Mouse (Mus musculus) lung, embryonic 15.5 days (tissue): Measurements from ENCODE around the gene Kat5. TPM values are rescaled to one million over a fixed set of nuclear protein-coding genes. Genes with fewer than 3 reads are reported as not detected.

Experiments used
- ATAC-seq: fragments of 200-750 bp; cut with Nextera tagmentation; 2 replicates; pipeline ENCODE4 v1.8.0; 2017; ENCODE audit warnings: moderate number of reproducible peaks, borderline replicate concordance; ENCODE audit not compliant: low FRiP score, low TSS enrichment; ENCODE audit errors: extremely low read depth
- H3K27ac ChIP-seq: fragments of 300-500 bp; sonication (generic); 2 replicates; pipeline ENCODE4 v1.5.1; 2015; ENCODE audit warnings: moderate library complexity, mild to moderate bottlenecking, inconsistent platforms
- H3K27me3 ChIP-seq: fragments of 300-500 bp; sonication (generic); 2 replicates; pipeline ENCODE4 v1.6.1; 2015; ENCODE audit warnings: inconsistent platforms
- H3K36me3 ChIP-seq: fragments of 300-500 bp; sonication (generic); 2 replicates; pipeline ENCODE4 v1.6.1; 2015; ENCODE audit warnings: inconsistent platforms
- H3K4me1 ChIP-seq: fragments of 300-500 bp; sonication (generic); 2 replicates; pipeline ENCODE4 v1.6.1; 2015; ENCODE audit warnings: inconsistent platforms
- H3K4me2 ChIP-seq: fragments of 300-500 bp; sonication (generic); 2 replicates; pipeline ENCODE4 v1.6.1; 2015; ENCODE audit warnings: inconsistent platforms, mild to moderate bottlenecking, moderate library complexity
- H3K4me3 ChIP-seq: fragments of 300-500 bp; sonication (generic); 2 replicates; pipeline ENCODE4 v1.5.1; 2015; ENCODE audit warnings: mild to moderate bottlenecking, inconsistent platforms
- H3K9ac ChIP-seq: fragments of 300-500 bp; sonication (generic); 2 replicates; pipeline ENCODE4 v1.6.1; 2015; ENCODE audit warnings: inconsistent platforms
- H3K9me3 ChIP-seq: fragments of 300-500 bp; sonication (generic); 2 replicates; pipeline ENCODE4 v1.6.1; 2016; ENCODE audit warnings: inconsistent platforms
- WGBS: fragments of 180-500 bp; shearing (Covaris S2); methylation state at CpG from one replicate; pipeline ENCODE4 v1.1.7; 2015; 5-methylcytosine and 5-hydroxymethylcytosine counted together
- polyA plus RNA-seq: library from polyadenylated mRNA; unstranded; fragments of >200 nt; fragmentation: Nextera tagmentation; extraction: Ambion mirVana; gene quantifications from 2 replicates; pipeline ENCODE4 v1.2.1, GENCODE M21; 2015

The Kat5 gene
- polyA plus RNA-seq, 1 experiment from 2014 or later: 51.9 TPM

DNA sequence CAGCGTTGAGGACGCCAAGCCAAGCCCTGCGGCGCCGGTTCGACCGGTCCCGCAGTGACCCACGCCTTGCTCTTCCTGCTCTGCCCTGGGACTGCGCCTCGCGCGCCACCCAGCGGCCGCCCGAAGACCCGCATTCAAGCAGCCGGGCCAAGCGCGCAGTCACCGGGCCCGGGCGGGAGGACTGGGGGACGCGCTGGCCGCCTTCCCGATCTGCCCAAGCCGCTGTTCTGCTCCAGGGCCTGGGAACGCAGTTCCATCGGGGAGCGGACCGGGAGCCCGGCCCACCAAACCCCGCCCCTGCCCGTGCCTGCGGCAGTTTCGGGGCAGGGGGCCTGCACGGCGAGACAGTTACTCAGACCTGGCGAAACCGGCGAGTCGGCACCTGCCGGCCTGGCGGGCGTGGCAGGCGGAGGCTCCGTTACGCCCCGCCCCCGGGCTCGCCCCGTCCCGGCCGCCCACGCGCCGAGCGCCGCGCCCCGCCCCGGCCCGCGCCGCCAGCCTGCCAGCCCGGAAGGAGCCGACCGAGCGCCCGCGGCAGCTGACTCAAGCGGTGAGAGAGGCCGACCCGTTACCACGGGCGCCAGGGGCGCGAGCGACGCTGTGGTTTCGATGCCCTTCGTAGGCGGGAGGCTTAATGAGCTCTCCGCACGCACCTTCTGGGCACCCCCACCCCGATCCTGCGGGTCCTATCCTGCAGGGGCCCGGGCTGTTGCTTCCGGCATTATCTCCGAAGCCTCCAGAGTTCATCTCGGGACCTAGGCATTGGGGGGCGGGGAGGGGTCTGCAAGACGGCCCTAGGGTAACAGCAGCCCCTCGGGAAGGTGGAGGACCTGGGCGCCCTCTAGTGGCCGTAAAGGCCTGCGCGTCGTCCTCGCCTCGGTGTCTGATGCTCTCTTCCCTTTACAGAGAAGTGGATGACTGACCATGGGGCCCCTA, 42.2 kb downstream of the Kat5 start, which contains the start of gene Ap5b1:
Gene Ap5b1, plus strand, starts transcription at position 492 of the 936 bp plus-strand sequence.
- peak within 1 kb of the TSS; percentile 81 for H3K4me3 ChIP-seq
- no peaks in the 10 kb centered on the region for H3K9me3 ChIP-seq
- under 1% methylated on average over 102 of the region's 102 CpGs for WGBS
- peak within 1 kb of the TSS; percentile 94 for H3K4me2 ChIP-seq
- H3K4me1 ChIP-seq: peaks cover 21% of the 10 kb centered on the region
- peak; percentile 90 for ATAC-seq
- H3K9ac ChIP-seq: peak within 1 kb of the TSS; percentile 63
- peak within 1 kb of the TSS; percentile 93 for H3K27ac ChIP-seq
- peaks cover 2% of the 10 kb centered on the region; the same call in 1 of the 2 replicates for H3K36me3 ChIP-seq
- peaks cover 14% of the 10 kb centered on the region for H3K27me3 ChIP-seq

DNA sequence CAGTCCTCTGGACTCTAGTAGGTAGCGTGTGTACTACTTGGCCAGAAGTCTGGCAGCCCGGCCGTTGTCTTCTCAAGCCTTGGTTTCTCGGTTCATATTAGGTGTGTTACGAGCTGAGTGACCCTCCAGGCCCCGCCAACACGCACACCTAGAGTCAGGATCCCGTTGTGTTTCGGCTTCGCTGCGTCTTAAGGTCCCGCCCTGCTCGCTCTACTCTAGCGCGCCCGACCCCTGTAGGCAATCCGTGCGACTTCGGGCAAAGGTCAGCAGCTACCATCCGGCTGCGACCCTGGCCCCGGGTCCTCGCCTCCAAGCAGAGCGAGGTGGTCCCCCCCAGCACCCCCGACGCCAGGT, 42.9 kb downstream of the Kat5 start:
- Histone ChIP-seq H3K27ac (peak overlapping the region; percentile 93), H3K36me3 (peaks cover 2% of the 10 kb centered on the region; the same call in 1 of the 2 replicates), H3K4me1 (peaks cover 21% of the 10 kb centered on the region), H3K4me2 (peak overlapping the region; percentile 94), H3K9me3 (no peaks in the 10 kb centered on the region), H3K27me3 (peaks cover 20% of the 10 kb centered on the region), H3K9ac (peak overlapping the region; percentile 63), H3K4me3 (peak overlapping the region; percentile 81)
- WGBS: 2% methylated on average over 26 of the region's 26 CpGs
- ATAC-seq: peak; percentile 23

DNA sequence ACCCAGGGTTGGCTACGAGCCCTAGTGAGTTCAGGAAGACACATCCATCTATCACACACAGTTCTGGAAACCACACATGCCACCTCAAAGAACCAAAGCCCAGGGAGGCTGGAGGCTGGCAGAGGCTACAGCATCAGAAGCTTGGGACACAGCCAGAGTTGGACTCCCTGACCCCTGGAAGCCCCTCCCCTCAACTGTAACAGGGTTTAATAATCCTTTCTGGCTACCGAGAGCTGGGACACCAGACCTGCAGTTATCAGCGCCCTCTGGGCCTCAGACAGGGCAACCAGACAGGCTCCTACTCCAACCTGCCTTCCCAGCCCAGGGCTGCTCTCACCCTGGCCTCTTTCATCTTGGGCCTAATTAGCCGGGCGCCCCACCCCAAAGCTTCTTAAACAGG, 43.7 kb downstream of the Kat5 start:
- no peak overlapping the region for H3K9ac ChIP-seq
- peaks cover 28% of the 10 kb centered on the region for H3K27me3 ChIP-seq
- H3K36me3 ChIP-seq: no peaks in the 10 kb centered on the region; the same call in 1 of the 2 replicates
- peak overlapping the region; percentile 94; the same call in 1 of the 2 replicates for H3K4me2 ChIP-seq
- peaks cover 22% of the 10 kb centered on the region for H3K4me1 ChIP-seq
- H3K27ac ChIP-seq: no peak overlapping the region
- 63% methylated on average over 5 of the region's 5 CpGs for WGBS
- H3K4me3 ChIP-seq: no peak overlapping the region
- ATAC-seq: no peak
- no peaks in the 10 kb centered on the region for H3K9me3 ChIP-seq

DNA sequence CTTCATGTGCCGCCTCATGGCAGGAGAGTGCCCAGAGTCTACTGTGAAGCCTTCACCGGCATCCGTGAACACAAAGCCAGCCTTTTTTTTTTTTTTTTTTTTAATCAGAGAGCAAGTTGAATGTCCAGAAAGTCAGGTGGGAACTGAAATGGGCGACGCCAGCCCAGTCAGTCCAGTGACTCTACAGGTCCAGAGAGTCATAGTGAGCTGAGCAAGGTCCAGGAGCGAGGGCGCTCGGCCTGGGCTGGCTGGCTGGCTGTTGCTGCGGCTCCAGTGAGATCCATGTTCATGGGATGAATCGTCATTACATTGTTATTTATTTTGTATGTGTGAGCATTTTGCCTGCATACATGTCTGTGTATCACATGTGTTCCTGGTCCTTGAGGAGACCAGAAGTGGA, 47.3 kb downstream of the Kat5 start:
- no peak for ATAC-seq
- 89% methylated on average over 10 of the region's 10 CpGs for WGBS
- peaks cover 64% of the 10 kb centered on the region for H3K27me3 ChIP-seq

GRCm38 (mm10) chr19:5561886-5562285, 48.2 kb downstream of the Kat5 start:
- H3K9me3 ChIP-seq: no peaks in the 10 kb centered on the region
- H3K27me3 ChIP-seq: peaks cover 71% of the 10 kb centered on the region
- ATAC-seq: no peak
- 64% methylated on average over 3 of the region's 3 CpGs for WGBS
- H3K4me3 ChIP-seq: no peak overlapping the region
- H3K9ac ChIP-seq: no peak overlapping the region
- no peaks in the 10 kb centered on the region for H3K36me3 ChIP-seq
- peaks cover 35% of the 10 kb centered on the region for H3K4me1 ChIP-seq
- no peak overlapping the region for H3K4me2 ChIP-seq
- H3K27ac ChIP-seq: no peak overlapping the region

More for the DNA sequence above, 47.3 kb downstream of the Kat5 start:
- peaks cover 37% of the 10 kb centered on the region for H3K4me1 ChIP-seq
- H3K9me3 ChIP-seq: no peaks in the 10 kb centered on the region
- H3K36me3 ChIP-seq: no peaks in the 10 kb centered on the region
- H3K4me2 ChIP-seq: no peak overlapping the region
- H3K9ac ChIP-seq: no peak overlapping the region
- H3K4me3 ChIP-seq: no peak overlapping the region
- no peak overlapping the region for H3K27ac ChIP-seq

DNA sequence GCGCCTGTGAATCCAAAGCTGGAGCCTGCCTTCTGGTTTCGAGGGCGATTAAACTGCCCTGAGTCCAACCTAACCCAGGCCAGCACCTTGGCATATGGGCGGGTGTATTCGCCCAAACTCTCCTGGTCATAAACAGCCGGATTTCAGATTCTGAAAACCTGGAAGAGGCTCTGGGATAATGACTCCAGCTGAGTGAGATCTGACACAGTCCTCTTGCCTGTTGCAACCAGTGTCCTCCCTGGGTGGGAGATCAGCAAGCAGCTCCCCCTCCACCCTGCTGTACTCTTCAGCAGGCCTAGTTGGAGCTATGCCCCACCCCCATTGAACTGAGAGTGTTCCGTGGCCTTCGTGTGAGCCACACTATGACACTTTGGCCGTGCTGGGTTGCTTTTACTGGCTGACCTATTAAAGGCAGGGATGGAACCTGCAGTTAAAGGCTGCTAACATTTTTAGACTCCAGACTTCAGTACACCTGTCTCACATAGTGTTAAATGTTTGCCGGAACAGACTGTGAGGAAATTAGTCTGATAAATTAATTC, 48.7 kb downstream of the Kat5 start:
- Histone ChIP-seq H3K27me3 (peaks cover 71% of the 10 kb centered on the region), H3K27ac (peak overlapping the region; percentile 49), H3K4me2 (peak overlapping the region; percentile 85), H3K9me3 (no peaks in the 10 kb centered on the region), H3K4me3 (peak overlapping the region; percentile 43), H3K4me1 (peaks cover 30% of the 10 kb centered on the region), H3K9ac (peak overlapping the region; percentile 10; the same call in 1 of the 2 replicates), H3K36me3 (no peaks in the 10 kb centered on the region)
- WGBS: 16% methylated on average over 10 of the region's 10 CpGs
- ATAC-seq: no peak

DNA sequence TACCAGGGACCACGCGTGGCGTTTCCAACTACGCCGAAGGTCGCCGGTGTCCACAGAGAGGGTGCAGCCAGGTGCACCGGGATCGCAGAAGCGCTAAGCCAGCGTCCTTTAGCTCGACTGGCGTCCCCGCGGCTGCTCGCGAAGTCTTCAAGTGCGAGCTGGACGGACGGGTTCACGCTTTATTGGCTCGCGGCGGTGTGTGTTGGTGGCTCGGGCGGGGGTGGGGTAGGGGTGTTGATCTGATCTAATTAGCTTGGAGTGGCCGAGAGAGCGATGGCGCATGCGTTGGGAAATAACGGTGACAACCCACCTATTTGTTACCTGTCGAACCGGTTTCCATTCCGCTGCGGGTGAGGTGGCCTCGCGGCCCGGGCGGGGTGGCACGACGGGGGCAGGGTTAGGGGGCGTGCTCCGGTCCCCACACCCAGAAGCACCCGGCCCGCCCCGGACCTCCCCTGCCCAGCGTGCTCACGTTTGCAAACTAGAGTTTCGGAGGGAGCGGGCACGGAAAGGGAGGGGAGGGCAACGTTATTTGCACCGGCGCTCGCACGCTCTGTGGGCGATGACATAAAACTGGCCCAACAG, 49.5 kb downstream of the Kat5 start, which contains the start of gene Ovol1:
Gene Ovol1, minus strand, starts transcription at position 190 of the 585 bp plus-strand sequence.
- Histone ChIP-seq H3K4me1 (peaks cover 29% of the 10 kb centered on the region), H3K4me2 (peak within 1 kb of the TSS; percentile 85), H3K9me3 (no peaks in the 10 kb centered on the region), H3K36me3 (no peaks in the 10 kb centered on the region), H3K4me3 (peak within 1 kb of the TSS; percentile 43), H3K27ac (peak within 1 kb of the TSS; percentile 56), H3K27me3 (peaks cover 75% of the 10 kb centered on the region), H3K9ac (peak within 1 kb of the TSS; percentile 31)
- 1% methylated on average over 57 of the region's 57 CpGs for WGBS
- peak; percentile 75 for ATAC-seq

DNA sequence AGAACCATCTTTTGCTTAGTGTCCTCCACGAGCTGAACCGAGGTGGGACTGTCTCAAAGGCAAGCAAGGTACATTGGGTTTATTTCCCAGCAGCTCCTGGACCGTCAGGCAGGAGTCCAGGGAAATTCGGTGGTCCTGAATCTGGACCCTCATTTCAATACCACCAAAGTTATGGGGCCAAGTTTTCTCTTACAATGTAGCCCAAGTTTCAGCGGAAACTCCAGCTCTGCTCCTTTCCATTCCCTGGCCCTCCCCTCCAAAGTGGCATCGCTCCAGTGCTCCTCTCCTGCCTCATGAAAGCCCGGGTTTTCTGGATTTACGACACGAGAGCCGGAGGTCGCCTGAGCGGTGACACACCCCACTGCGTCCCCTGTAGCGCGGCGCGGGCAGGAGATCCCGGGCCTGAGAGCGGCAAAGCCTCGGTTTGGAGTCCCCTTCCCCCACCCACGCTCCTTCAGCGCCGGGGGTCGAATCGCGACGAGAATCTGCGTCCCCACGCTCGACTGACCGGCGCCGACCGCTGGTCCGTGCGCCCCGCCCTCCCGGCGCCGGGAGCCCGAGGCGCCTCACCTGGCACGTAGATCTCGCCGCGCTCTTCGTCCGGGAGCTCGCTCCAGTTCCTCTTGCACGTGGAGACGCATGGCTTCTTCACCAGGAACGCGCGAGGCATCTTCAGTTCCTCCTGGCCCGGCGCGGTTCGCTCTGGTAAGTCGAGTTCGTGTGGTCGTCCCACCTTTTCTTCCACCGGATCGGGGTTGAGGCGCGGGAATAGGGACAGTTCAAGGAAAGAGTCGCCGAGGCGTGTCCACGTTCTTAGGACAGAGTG, 50.2 kb downstream of the Kat5 start:
- WGBS: 1% methylated on average over 69 of the region's 69 CpGs
- no peaks in the 10 kb centered on the region for H3K36me3 ChIP-seq
- peaks cover 75% of the 10 kb centered on the region for H3K27me3 ChIP-seq
- no peaks in the 10 kb centered on the region for H3K9me3 ChIP-seq
- ATAC-seq: peak; percentile 6; the same call in 1 of the 2 replicates
- H3K27ac ChIP-seq: peak overlapping the region; percentile 56
- H3K4me2 ChIP-seq: peak overlapping the region; percentile 85
- H3K4me1 ChIP-seq: peaks cover 29% of the 10 kb centered on the region
- H3K4me3 ChIP-seq: peak overlapping the region; percentile 43
- H3K9ac ChIP-seq: peak overlapping the region; percentile 31

GRCm38 (mm10) chr19:5559229-5559628, 50.8 kb downstream of the Kat5 start:
- Histone ChIP-seq H3K4me2 (peak overlapping the region; percentile 85), H3K9me3 (no peaks in the 10 kb centered on the region), H3K4me3 (peak overlapping the region; percentile 43; the same call in 1 of the 2 replicates), H3K4me1 (peaks cover 29% of the 10 kb centered on the region), H3K36me3 (no peaks in the 10 kb centered on the region), H3K27me3 (peaks cover 75% of the 10 kb centered on the region), H3K9ac (no peak overlapping the region), H3K27ac (no peak overlapping the region)
- 21% methylated on average over 8 of the region's 8 CpGs for WGBS
- ATAC-seq: no peak

GRCm38 (mm10) chr19:5558770-5559169, 51.3 kb downstream of the Kat5 start:
- Histone ChIP-seq H3K27ac (no peak overlapping the region), H3K4me2 (0 out of 2 replicates have a peak overlapping the region, but pooled peaks have one; percentile 5), H3K4me1 (peaks cover 32% of the 10 kb centered on the region), H3K4me3 (peak overlapping the region; percentile 43; the same call in 1 of the 2 replicates), H3K9ac (no peak overlapping the region), H3K27me3 (peaks cover 75% of the 10 kb centered on the region), H3K9me3 (no peaks in the 10 kb centered on the region), H3K36me3 (no peaks in the 10 kb centered on the region)
- WGBS: 59% methylated on average over 8 of the region's 8 CpGs
- ATAC-seq: no peak

GRCm38 (mm10) chr19:5558169-5558568, 51.9 kb downstream of the Kat5 start:
- 49% methylated on average over 7 of the region's 7 CpGs for WGBS
- Histone ChIP-seq H3K4me1 (peaks cover 36% of the 10 kb centered on the region), H3K36me3 (no peaks in the 10 kb centered on the region), H3K4me2 (no peak overlapping the region), H3K27me3 (peaks cover 79% of the 10 kb centered on the region), H3K9ac (no peak overlapping the region), H3K4me3 (no peak overlapping the region), H3K27ac (no peak overlapping the region), H3K9me3 (no peaks in the 10 kb centered on the region)
- ATAC-seq: no peak
